Mouse (Mus musculus) forelimb bud, embryonic 11.5 days (tissue): ENCODE measurements around the gene Slc41a3.

Experiments
- DNase-seq: peaks from one replicate; pipeline ENCODE4 v3.0.0-alpha.2; 2012; ENCODE audit warnings: low read depth, low spot score

The Slc41a3 gene

GRCm38 (mm10) chr6:90678759-90679158 lies 74.2 kb downstream of the Slc41a3 start:
- no peak for DNase-seq

DNA sequence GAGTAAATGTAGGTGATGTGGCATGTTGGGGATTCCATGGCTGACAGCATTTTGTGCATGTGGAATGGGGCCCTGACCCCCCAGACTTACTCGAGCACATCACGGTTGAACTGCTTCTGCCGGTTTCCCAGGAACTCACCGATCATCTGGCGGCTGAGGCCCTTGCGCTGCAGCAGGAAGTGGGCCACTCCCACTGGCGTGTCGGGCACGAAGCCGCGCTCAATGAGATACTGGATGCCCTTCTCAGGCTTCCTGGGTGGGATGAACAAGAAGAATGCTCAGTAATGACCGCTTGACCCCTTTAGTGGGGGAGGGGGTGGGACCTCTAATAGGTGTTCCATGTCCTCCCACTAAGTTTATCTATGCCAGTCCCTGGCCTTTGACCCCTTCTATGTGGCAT lies 75.9 kb downstream of the Slc41a3 start:
- no peak for DNase-seq

DNA sequence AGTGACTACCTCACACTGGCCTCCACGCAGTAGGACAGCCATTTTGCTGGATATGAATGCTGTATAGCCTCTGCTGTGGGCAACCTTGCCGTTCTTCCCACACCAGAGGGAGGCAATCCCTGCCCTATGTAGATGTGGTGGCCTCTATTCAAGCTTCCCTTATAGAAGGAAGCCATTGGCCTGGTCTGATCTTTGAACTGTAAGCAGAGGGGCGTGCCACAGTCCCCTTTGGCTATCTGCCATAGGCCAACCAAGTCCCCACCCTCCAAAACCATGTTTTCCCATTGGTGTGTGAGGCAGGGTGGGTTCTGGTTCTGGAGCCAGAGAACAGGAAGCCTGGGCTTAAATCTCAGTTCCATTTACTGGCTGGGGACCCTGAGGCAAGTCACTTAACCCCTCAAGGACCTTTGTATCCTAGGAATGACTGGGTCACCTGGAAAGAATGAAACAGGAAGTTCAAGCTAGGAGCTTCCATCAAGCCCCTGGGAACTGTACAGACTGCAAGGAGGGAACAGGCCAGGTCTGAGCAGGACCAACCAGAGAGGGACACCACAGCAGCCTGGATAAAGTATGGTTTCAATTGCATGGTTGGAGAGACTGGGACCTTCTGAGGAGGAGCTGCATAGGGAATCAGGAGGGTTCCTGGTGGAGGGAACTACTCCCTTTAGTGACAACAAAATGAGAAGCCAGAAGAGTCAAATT lies 79.5 kb downstream of the Slc41a3 start:
- no peak for DNase-seq

- DNase-seq: no peak
Measured at GRCm38 (mm10) chr6:90686812-90687211, 82.3 kb downstream of the Slc41a3 start.

DNA sequence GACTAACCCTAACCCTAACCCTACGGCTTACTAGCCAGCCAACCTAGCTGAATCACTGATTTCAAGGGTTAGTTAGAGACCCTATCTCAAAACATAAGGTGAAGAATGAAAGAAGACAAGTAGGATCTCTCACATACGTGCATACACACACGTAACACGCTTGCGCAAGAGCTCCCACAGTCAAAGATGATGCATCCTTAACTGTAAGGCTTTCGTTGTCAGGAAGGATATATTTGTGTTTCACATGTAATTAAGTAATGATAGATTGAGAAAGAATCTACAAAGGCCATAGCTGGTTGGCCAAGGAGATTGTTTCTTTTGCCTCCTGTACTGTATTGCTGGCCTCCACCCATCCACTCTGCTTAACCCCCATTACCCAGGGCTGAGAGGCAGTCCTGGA lies 83.5 kb downstream of the Slc41a3 start:
- DNase-seq: no peak

GRCm38 (mm10) chr6:90688742-90689141 lies 84.2 kb downstream of the Slc41a3 start:
- no peak for DNase-seq

- no peak for DNase-seq
Measured at GRCm38 (mm10) chr6:90689500-90689899, 85.0 kb downstream of the Slc41a3 start.

- DNase-seq: no peak
Measured at GRCm38 (mm10) chr6:90691935-90692334, 87.4 kb downstream of the Slc41a3 start.

GRCm38 (mm10) chr6:90692404-90692803 lies 87.9 kb downstream of the Slc41a3 start:
- no peak for DNase-seq

DNA sequence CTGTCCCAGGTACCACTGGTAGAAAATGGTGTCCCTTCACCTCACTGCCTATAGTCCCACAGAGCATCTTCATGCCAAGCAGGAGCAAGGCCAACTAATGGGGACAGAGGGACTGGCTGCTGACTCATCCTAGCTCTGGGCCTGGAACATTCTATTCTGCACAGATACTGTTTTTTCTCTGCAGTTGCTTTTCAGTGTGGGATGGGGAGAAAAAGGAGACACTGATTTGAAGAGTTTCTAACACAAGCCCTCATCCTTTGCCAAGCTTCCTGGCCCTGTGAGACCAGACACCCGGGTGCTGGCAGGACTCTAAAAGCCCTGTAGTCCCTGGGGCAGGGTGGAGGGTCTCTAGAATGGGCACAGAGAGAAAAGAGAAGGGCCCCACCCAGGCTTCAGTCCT lies 91.2 kb downstream of the Slc41a3 start:
- no peak for DNase-seq
